Mouse (Mus musculus) liver, postnatal 0 days (tissue): Measurements from ENCODE around the gene Gstz1.

Experiments
- CTCF ChIP-seq: sonication (generic); IDR thresholded peaks from 2 replicates; pipeline ENCODE4 v1.5.1; 2016; ENCODE audit warnings: antibody characterized with exemption, low read depth
- EP300 ChIP-seq: IDR thresholded peaks from 2 replicates; pipeline ENCODE4 v1.6.1; 2016; ENCODE audit warnings: antibody characterized with exemption, low read depth, mild to moderate bottlenecking

DNA sequence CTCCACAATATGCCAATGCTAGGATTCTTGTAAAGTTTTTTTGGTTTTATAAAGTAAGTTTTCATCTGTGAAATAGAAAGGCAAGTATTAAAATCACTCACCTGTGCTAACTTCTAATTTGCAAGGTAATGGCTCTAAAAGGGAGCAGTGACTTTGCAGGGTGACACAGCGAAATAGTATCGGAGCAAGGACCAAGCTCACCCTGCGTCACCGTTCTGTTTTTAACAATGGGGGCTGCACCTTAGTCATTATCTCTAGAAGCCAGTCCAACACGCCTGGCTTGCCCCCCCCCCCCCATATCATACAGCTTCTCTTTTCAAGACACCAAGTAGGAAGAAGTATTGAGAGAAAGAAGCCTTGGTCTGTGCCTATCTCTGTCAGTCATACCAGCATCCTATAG is 13.8 kb downstream of the Gstz1 start:
- TF ChIP-seq CTCF (no peak), EP300 (0 out of 2 replicates have a peak, but pooled peaks have one; percentile 9)
